Mouse (Mus musculus): ENCODE measurements around the gene Flad1.

The Flad1 gene

GRCm38 (mm10) chr3:89386438-89387420, 24.9 kb downstream of the Flad1 start:
- ChIA-PET CTCF (interaction anchor here (0.5 to 3.9 kb wide), 11 partner anchors 8 to 95 kb away, joined by 3 to 10 read pairs (median 4); no protein-coding TSS in a partner anchor), POLR2A (interaction anchor here in 2 of 4 experiments (0.6 to 13.6 kb wide), 21 partner anchors 7 to 762 kb away, joined by 3 to 189 read pairs (median 4); partner anchors contain the start of genes Adam15 (in 2 of the 2), Cks1b (in 1 of the 2), Efna3 (in 1 of the 2) and Efna4 (in 1 of the 2))

DNA sequence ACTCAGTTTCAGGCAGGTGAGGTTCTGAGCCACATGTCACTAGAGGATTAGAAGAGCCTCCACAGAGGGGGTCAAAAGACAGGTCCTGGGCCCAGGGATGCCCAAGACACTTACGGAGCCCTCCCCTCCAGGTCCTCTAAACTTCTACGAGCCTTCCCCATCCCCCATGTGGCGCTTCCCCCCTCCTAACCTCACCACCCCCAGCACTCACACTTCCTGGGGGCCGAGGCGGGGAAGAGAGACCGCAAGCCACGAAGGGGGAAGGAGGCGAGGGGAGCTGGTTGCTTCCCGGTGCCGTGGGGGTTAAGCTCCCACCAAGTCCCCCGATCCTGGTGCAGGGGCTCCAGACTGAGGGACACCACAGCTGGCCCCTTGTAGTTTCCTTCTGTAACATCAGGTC, 26.2 kb downstream of the Flad1 start:
- POLR2A ChIA-PET, result interaction anchor here in 2 of 4 experiments (0.8 to 13.6 kb wide), 9 partner anchors 8 to 65 kb away, joined by 3 to 189 read pairs (median 8); partner anchors contain the start of genes Zbtb7b (in 2 of the 2), Adam15 (in 1 of the 2), Cks1b (in 1 of the 2) and Shc1 (in 1 of the 2)
- CTCF ChIA-PET, result interaction anchor here in 2 of 4 experiments (0.6 to 3.9 kb wide), 6 partner anchors 11 to 166 kb away, joined by 3 to 10 read pairs (median 6); no protein-coding TSS in a partner anchor

DNA sequence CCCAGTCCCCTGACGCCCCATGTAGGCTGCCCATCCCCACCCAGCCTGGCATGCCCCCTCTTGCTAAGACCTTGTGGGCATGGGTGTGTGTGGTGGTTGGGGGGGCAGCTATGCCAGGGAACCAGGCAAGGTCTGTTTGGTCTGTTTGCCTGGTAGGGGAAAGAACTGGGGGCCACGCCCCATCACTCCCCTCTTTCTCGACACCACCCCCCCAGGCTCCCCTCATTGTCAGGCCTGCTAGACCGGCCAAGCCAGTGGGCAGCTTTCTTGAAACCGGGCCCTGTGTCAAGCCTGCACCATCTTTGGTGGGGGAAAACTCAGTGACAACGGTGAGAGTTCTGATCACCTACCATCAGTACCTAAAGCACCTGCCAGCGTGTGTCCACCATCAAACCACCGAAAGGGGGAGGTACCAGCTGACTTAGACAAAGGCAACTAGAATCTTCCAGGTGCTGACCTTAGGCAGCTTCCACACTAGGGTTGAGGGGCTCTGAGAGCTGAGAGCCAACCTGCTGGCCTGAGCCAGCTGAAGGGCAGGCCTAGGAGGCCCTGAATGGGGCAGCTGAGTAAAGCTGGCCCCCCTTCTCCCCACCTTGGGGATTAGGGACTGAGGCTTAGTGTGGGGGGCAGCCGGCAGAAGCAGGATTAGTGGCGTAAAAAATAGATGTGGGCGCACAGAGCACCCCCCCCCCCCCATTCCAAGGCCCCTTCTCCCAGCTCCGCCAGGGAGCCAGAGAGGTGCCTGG, 27.2 kb downstream of the Flad1 start:
- POLR2A ChIA-PET, result interaction anchor here in 3 of 4 experiments (0.5 to 13.6 kb wide), 12 partner anchors 9 to 102 kb away, joined by 3 to 189 read pairs (median 8); partner anchors contain the start of genes Cks1b (in 2 of the 3), Shc1 (in 2 of the 3), Zbtb7b (in 2 of the 3) and Adam15 (in 1 of the 3)
- CTCF ChIA-PET, result interaction anchor here (0.6 to 3.9 kb wide), 10 partner anchors 12 to 165 kb away, joined by 3 to 15 read pairs (median 6); no protein-coding TSS in a partner anchor

- CTCF ChIA-PET, result interaction anchor here (0.6 to 6.4 kb wide), 11 partner anchors 9 to 730 kb away, joined by 3 to 148 read pairs (median 6); partner anchors contain the start of gene Zbtb7b (in 2 of the 4)
- POLR2A ChIA-PET, result interaction anchor here (0.8 to 13.6 kb wide), 42 partner anchors 8 to 666 kb away, joined by 3 to 189 read pairs (median 5); partner anchors contain the start of genes Flad1 (in 3 of the 4), Cks1b (in 2 of the 4), Pmvk (in 2 of the 4) and Shc1 (in 2 of the 4)
These were observed 27.9 kb downstream of the Flad1 start for GRCm38 (mm10) chr3:89383651-89384255.

- CTCF ChIA-PET, result interaction anchor here (0.5 to 6.4 kb wide), 16 partner anchors 10 to 1098 kb away, joined by 3 to 148 read pairs (median 4); partner anchors contain the start of gene Zbtb7b (in 2 of the 4)
- POLR2A ChIA-PET, result interaction anchor here (0.7 to 13.6 kb wide), 58 partner anchors 8 to 667 kb away, joined by 3 to 189 read pairs (median 4); partner anchors contain the start of genes Flad1 (in 4 of the 4), Efna4 (in 3 of the 4), Cks1b (in 2 of the 4) and Pmvk (in 2 of the 4)
These were observed 28.7 kb downstream of the Flad1 start for GRCm38 (mm10) chr3:89382950-89383349.

DNA sequence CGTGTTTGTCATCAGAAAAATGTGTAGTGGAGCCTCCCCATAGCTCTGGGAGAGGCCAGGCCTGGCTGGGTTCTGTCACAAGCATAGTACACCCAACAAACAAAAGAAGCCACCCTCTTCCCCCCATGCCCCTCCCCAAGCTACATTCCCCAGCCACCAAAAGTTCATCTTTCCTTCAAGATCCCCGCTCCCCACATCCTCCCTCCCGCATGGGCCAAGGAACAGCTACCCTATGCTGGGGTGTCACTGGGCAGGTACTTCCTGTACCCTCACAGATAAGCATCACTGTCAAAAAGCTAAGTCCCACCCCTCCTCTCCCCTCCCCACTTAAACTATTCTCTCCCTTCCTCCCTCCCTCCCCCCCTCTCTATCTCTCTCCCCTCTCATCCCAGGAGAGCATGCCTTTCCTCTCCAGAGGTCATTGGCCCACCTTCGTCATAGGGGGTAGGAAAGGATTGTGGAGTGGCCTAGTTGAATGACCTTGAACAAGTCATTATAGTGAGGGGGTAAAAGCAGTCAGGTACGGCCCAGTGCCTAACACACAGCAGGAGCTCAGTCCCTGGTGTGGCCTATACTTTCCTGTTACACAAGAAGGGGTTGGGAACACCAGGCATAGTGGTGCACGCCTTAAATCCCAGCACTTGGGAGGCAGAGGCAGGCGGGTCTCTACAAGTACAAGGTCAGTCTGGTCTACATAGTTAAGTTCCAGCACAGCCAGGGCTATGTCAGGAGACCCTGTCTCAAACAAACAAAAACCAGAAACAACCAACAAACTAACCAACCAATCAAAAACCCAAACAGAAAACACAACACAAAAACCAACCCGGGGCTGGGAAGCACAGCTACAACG, 29.4 kb downstream of the Flad1 start:
- ChIA-PET POLR2A (interaction anchor here (0.6 to 13.6 kb wide), 65 partner anchors 8 to 834 kb away, joined by 3 to 189 read pairs (median 4); partner anchors contain the start of genes Flad1 (in 4 of the 4), Efna4 (in 3 of the 4), Cks1b (in 2 of the 4) and Pmvk (in 2 of the 4)), CTCF (interaction anchor here (0.5 to 6.4 kb wide), 17 partner anchors 9 to 1097 kb away, joined by 3 to 148 read pairs (median 6); partner anchors contain the start of gene Zbtb7b (in 2 of the 4))

GRCm38 (mm10) chr3:89381233-89381632, 30.4 kb downstream of the Flad1 start:
- CTCF ChIA-PET, result interaction anchor here in 3 of 4 experiments (0.6 to 6.4 kb wide), 9 partner anchors 12 to 685 kb away, joined by 3 to 148 read pairs (median 4); partner anchors contain the start of gene Zbtb7b (in 1 of the 3)
- POLR2A ChIA-PET, result interaction anchor here in 3 of 4 experiments (0.7 to 13.6 kb wide), 23 partner anchors 8 to 335 kb away, joined by 3 to 189 read pairs (median 7); partner anchors contain the start of genes Adam15 (in 2 of the 3), Cks1b (in 2 of the 3), Shc1 (in 2 of the 3) and Zbtb7b (in 2 of the 3)

GRCm38 (mm10) chr3:89380711-89381110, 31.0 kb downstream of the Flad1 start:
- ChIA-PET CTCF (interaction anchor here in 2 of 4 experiments (0.6 to 6.4 kb wide), 8 partner anchors 12 to 108 kb away, joined by 3 to 148 read pairs (median 4); partner anchors contain the start of gene Zbtb7b (in 1 of the 2)), POLR2A (interaction anchor here in 3 of 4 experiments (0.6 to 13.6 kb wide), 22 partner anchors 8 to 335 kb away, joined by 3 to 189 read pairs (median 6); partner anchors contain the start of genes Adam15 (in 2 of the 3), Zbtb7b (in 2 of the 3), Cks1b (in 1 of the 3) and Efna3 (in 1 of the 3))

DNA sequence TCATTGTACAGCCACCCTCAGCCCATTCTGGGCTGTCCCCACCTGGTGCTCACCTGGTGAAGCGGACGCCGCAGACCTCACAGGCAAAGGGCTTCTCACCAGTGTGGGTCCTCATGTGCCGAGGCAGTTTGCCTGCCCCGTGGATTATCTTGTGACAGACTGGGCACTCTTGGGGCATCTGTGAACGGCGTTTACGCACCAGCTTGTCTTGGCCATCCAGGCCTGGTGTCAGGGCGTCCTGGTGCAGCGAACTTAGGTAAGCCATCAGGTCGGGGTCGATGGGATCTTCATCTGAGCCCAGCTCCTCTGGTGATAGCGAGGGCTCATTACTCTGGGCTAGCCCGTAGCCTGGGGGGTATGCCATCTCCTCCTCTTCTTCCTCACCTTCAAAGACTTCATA, 31.4 kb downstream of the Flad1 start:
- ChIA-PET POLR2A (interaction anchor here in 2 of 4 experiments (0.6 to 13.6 kb wide), 22 partner anchors 9 to 154 kb away, joined by 3 to 189 read pairs (median 6); partner anchors contain the start of genes Adam15 (in 2 of the 2), Cks1b (in 2 of the 2), Shc1 (in 2 of the 2) and Zbtb7b (in 2 of the 2)), CTCF (interaction anchor here (0.6 to 6.4 kb wide), 10 partner anchors 11 to 101 kb away, joined by 3 to 148 read pairs (median 4); partner anchors contain the start of gene Zbtb7b (in 1 of the 4))

- ChIA-PET POLR2A (interaction anchor here in 3 of 4 experiments (0.7 to 13.6 kb wide), 24 partner anchors 9 to 153 kb away, joined by 3 to 189 read pairs (median 6); partner anchors contain the start of genes Cks1b (in 3 of the 3), Shc1 (in 3 of the 3), Adam15 (in 2 of the 3) and Zbtb7b (in 2 of the 3)), CTCF (interaction anchor here (0.5 to 6.4 kb wide), 14 partner anchors 12 to 409 kb away, joined by 3 to 148 read pairs (median 5); partner anchors contain the start of genes Pmvk (in 1 of the 4), Thbs3 (in 1 of the 4) and Zbtb7b (in 1 of the 4))
These were observed 32.1 kb downstream of the Flad1 start for GRCm38 (mm10) chr3:89379388-89380131.

DNA sequence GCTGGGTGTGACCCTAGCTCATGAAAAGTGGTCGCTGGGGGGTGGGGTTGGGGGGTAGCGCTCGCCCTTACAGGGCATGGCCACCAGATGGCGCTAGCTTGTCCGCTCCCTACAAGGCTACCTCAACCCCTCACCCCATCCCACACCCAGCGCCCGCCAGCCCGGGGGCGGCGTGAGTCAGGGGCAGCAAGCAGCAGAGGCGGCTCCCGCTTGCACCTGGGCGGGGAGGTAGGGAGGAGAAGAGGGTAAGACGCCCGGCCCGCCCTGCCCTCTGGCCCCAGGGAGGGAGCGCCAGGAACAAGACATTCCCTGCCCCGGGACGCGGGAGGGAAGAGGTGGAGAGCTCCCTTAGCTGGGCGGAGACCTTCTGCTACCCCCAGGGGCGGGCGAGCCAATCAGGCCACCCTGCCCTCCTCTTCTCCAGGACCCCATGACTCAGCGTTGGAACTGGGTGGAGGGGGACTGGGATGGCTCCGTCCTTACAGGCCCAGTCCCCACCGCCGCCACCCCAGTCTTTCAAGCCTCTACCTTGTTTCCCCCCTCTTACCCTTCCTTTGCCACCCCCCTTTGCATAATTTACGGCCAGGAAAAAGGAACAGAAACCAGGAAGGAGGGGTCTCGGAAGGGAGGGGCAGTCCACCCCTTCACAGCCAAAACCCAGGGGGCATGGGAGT, 33.1 kb downstream of the Flad1 start:
- ChIA-PET POLR2A (interaction anchor here (0.6 to 13.6 kb wide), 57 partner anchors 8 to 1496 kb away, joined by 3 to 189 read pairs (median 4); partner anchors contain the start of genes Cks1b (in 3 of the 4), Shc1 (in 3 of the 4), Zbtb7b (in 3 of the 4) and Pbxip1 (in 2 of the 4)), CTCF (interaction anchor here (0.5 to 6.4 kb wide), 149 partner anchors 8 to 1433 kb away, joined by 3 to 148 read pairs (median 5); partner anchors contain the start of genes Adam15 (in 3 of the 4), Dcst1 (in 2 of the 4), Krtcap2 (in 2 of the 4) and Pmvk (in 2 of the 4))

DNA sequence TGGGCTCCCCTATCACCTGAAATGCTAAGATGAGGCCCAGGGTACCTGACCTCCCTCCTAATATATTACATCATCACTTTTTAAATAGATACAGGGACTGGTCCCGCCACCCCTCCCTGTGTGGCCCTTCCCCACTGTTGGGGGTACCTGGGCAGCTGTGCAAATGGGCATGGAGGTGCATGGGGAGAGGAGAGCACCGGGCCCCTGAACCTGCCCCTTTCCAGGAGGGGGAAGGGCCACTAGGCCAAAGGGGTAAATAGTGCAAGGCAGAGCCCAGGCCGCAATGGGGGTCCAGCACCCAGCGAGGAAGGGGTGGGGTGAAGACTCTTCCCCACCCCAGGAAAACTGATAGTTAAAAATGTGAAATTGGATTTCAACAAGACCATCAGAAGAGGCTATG, 33.8 kb downstream of the Flad1 start:
- ChIA-PET CTCF (interaction anchor here (0.5 to 6.4 kb wide), 129 partner anchors 9 to 1432 kb away, joined by 3 to 148 read pairs (median 5); partner anchors contain the start of genes Adam15 (in 3 of the 4), Dcst1 (in 2 of the 4), Krtcap2 (in 2 of the 4) and Pmvk (in 2 of the 4)), POLR2A (interaction anchor here (0.6 to 13.6 kb wide), 50 partner anchors 9 to 1496 kb away, joined by 3 to 189 read pairs (median 4); partner anchors contain the start of genes Cks1b (in 3 of the 4), Shc1 (in 3 of the 4), Zbtb7b (in 3 of the 4) and Pbxip1 (in 2 of the 4))

GRCm38 (mm10) chr3:89373581-89374231, 38.0 kb downstream of the Flad1 start:
- ChIA-PET POLR2A (interaction anchor here (0.6 to 2.7 kb wide), 34 partner anchors 8 to 148 kb away, joined by 3 to 12 read pairs (median 4); partner anchors contain the start of genes Pbxip1 (in 3 of the 4), Dcst1 (in 2 of the 4), Adam15 (in 1 of the 4) and Flad1 (in 1 of the 4)), CTCF (interaction anchor here (0.5 to 1.7 kb wide), 12 partner anchors 9 to 224 kb away, joined by 3 to 20 read pairs (median 4); no protein-coding TSS in a partner anchor)

Data from embryonic stem cell, embryonic (primary cell).